Mouse (Mus musculus) testis, postnatal 10 days (tissue): ENCODE results near the gene Atox1.
"Not testable (repeated sequence)": the region's sequence is repeated elsewhere in the genome, so short reads cannot be mapped to it uniquely, and the experiment has no call there.

Experiments
- DNase-seq: peaks from one replicate; pipeline ENCODE4 v3.0.0; 2021; ENCODE audit warnings: low spot score

Atox1 gene

DNA sequence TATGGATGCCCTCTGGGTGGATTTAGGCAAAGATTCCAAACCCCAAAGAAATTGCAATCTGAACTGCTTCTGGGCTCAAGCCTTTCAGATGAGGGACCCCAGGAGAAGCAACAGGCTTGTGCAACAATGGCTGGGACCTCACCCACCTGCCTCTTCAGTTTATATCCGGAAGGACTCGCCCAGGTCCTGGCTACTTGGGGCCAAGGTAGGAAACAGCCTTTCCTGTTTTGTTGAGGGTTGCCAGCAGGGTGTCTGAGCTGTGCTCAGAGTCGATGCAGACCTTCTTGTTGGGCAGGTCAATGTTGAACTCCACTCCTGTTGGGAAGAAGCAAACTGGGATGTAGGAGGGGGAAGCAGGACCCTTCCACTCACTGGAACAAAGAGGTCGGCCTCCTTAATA is 10.7 kb downstream of the Atox1 start:
- no peak for DNase-seq

DNA sequence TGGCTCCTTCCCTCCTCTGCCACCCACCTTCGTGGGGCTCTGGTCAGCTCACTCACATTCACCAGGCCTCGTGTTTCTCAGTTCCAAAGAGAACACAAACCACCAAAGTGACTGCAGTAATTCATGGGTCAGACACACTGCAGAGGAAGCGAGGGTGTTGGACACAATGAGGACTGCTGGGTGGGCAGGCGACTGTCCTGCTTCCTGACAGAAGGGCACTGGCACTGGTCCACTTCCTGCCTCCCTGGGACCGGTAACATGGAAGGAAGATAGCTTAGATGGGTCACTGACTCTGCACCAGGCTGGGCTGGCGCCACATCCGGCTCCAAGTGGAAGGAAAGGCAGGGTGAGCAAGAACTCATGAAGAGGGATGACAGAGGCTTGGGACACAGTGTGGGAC is 11.5 kb downstream of the Atox1 start:
- DNase-seq = no peak

DNA sequence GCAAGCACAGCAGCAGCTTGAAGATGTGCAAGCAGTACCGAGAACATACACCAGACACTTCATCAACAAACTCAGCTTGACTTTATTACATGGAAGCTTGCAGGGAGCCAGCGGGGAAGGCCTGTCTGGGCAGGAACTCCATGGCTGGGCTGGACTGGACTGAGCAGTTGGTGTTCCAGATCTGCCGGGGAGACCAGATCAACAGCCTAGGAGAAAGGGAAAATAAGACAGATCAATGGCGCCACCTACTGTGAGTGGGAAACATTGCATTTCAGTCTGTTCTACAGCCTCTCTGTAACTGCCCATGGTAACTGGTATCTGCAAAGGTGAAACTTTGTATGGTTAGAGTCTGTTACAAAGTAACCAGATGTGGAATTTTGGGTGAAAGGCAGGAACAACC is 14.5 kb downstream of the Atox1 start:
- DNase-seq = peak; percentile 89

DNA sequence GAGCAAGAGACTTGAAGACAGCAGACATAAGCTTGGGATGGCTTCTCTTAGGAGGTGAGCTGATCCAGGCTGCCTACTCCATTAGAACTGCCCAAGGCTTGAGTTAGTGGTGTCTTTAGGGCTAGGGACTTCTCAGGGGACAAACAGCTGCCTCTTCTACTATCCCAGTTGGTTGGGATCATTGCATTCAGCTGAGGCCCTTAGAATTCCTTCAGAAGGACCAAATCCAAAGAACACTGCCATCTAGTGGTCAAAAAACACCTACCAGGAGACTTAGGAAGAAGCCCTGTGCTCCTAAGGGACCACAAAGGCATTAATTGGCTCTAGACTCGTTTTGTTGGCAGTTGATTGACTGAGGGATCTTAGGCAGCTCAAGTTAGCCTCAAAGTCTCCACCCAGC is 16.3 kb downstream of the Atox1 start:
- no peak for DNase-seq

DNA sequence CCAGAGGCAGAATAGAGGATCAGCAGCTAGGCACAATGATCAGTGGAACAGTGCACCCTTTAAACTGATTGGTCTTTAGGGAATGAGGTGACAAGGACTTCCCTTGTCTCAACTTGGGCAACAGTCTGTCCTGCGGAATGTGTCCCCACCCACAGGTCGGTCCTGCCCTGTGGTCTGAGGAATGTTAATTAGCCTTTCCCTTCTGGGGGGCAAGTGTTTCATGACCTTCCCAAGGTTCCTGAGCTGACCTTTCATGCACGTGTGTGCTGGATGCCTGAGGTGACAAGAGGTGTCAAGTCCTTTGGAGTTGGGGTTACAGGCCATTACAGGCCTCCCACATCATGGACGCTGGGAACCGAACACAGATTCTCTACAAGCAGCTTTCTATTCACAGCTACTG is 21.3 kb downstream of the Atox1 start:
- DNase-seq = no peak

DNA sequence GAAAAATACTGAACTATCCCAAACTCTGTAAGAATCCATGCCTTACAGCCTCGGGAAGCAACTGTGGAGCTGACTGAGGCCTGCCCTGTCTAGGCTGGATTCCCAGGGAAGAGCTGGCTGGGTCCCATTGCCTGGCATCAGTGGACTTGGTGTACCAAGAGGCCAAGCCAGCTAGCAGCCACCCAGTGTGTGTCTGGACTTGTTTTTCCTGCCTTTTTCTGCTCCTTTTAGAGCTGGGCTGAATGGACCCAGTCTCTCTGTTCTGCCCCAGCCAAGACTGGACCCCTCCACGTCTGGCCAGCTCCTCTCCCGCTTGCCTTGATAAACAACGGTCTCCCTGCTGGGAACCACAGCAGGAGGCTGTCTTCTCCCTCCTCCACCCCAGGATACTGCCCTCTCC is 23.0 kb downstream of the Atox1 start:
- no peak for DNase-seq

DNA sequence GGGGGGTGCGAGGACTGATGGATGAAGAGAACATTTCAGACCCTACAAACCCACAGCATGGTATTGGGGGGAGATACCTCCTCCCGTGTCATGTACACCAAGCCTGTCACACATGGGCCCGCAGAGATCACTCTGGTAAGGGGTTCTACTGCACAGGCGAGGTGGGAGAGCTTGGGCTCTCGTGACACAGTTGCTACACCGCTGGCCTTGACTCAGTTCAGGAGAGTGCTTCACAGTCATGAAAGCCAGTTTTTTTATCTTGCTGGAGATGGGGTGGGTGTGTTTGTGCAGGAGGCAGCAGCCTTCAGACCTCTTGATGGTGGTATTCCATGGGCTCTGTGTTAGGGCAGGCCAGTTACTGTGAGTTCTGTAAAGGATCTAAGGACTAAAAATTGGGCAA is 24.9 kb downstream of the Atox1 start:
- no peak for DNase-seq

DNA sequence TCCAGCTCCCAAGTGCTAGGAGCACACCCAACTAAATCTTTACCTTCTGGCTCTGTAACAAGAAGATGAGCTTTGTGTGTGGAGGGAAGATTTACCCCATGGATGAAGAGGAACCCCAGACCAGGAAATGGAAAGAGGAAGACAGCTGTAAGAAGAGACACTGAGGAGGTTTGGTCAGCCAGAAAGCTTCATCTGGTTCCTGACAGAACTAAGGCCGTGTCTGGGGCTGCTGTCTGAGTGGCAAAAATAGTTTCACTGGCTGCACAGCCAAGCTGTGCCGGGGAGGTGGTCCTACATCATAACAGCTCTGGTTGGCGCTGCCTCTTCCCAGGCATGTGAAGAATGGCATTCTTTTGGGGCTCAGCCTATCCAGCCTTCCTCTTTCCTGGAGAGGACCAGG is 28.1 kb downstream of the Atox1 start:
- no peak for DNase-seq

DNA sequence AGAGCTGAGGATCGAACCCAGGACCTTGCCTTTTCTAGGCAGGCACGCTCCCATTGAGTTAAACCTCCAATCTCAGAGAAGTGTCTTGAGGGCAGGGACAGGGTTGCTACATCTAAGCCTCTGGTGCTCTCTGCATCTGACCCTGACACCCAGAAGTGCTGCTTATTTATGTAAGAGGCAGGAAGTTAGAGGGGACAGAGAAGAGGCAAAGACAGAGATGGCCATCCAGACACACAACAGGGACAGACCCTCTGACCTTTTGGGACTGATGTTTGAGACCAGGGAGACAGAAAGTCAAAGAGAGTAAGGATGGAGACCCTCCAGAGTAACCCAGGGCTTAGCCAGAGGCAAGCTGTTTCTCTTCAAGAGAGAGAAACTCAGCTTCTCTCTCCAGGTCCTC is 31.1 kb downstream of the Atox1 start:
- DNase-seq = no peak

DNA sequence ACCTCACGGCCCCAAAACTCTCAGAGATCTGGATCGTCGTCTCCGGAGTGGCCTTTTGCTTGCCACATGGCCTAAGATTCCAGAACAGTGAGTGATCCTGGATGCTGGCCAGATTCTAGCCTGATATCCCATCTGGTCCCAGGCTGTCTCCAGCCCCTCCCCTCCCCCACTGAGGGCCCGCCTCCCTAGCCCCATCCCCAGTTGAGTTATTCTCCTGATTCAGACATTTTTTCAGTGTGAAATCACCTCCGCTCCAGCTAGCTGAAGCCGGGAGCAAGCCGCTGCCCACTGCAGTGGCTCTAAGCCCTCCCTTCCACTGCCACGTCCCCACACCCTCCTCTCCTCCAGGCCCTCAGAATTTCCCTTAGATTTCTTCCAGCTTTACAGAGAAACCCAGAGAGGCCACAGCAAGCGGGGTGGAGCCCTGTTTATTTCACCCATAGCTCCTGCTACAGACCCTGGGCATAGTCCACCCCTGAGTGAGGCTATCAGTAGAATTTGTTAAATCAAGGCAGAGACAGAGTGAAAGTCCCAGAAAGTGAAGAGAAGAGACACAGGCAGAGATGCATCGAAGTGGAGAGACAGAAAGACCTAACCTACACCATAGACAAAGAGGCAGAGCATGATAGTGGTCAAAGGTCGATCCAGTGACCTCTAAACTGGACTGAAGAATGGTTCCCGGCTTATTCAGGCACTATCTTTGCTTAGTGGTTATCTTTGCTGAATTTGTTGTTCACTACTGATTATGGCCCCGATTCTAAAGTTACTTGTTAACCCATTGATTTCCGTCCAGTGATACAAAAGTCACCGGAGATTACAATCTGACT is 32.6 kb downstream of the Atox1 start:
- peak; percentile 94 for DNase-seq

DNA sequence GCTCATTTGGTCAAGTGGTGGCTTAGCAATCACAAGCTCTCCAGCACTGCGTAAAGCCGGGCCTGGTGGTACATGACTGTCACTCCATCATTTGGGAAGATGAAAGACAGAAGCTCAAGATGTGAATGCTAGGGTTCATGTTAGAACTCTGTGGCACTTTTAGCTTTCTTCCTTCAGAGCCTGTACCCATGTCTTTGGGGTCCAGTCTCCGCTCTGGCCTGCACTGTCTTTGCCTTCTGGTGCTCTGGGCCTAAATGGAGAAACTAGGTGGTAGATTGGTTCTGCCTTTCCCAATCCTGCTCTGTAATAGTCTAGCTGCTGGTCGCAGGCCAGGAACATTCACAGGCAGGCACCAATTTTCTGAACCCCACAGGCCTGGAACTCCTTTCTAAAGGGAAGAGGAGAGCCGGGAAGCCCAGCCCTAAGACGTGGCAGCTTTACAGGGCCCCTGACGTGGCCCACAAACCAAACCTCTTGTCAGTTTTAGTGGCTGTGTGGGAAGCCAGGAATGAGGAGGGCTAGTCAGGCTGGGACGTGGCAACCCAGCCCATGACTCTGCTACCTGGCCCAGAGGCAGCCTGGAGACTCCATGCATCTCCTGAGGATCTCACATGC is 36.2 kb downstream of the Atox1 start:
- no peak for DNase-seq

DNA sequence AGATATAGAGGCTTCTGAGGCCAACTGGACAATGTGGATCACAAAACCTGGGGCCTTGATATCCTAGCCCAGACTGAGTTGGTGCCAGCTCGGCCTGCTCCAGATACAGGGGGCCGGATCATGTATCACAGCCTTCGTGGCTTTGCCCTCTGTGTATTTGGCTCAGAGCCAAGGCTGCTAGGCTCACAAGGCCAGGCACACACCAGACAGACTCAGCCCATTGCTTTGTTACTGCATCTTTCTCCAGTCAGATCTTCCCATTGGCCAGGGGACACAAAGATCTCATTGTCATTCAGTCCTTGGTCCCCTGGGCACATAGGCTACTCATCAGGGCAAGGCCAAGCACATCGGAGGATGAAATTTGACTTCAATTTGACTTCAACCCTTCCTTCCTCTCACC is 37.3 kb downstream of the Atox1 start:
- DNase-seq = peak; percentile 72

DNA sequence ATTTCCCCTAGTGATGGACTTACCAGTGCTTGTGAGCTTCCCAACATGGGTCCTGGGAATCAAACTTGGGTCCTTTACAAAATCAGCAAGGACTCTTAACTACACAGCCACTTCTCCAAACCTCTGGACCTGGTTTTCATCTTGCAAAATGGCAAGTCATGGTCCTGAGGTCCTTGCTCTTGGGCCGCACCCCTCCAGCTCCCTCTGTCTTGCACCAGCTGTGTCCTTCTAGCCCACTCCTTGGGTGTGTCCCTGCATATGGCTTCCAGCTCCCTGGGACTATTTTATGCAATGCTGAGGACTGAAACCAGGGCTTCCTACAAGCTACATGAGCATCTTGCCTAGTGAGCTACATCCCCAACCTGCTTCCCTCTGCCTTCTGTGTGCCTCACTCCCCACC is 38.1 kb downstream of the Atox1 start, which contains the start of gene Sparc:
Gene Sparc (minus strand): TSS at position 206 of the 400 bp plus-strand sequence.
- DNase-seq = no peak

DNA sequence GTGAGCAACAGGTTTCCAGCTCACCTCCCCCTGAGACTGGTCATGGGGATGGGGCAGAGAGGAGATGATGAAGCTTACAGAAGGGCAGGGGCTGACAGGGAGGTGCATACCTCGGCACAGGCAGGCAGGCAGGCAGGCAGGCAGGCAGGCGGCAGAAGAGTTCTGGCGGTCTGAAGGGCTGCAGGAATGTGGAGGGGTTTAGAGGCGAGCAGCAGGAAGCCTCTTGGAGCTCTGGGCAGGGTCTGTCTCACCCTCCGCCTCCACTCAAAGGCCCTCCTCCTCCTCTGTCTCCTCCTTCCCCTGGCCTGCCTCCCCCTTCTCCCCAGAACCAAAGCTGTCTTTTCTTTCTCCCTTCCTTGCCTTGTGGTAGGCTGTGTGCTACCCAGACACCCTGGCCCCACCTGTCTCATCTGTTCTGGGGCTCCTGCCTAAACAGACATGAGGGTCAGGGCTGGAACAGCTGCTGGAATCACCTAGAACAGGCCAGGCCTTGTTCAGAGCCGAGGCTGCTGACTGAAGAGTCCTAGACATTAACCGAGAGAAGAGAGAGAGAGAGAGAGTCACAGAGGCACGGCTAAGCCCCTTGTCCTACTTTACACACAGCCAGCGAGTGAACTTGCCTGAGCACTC is 41.2 kb downstream of the Atox1 start:
- DNase-seq = peak; percentile 79

DNA sequence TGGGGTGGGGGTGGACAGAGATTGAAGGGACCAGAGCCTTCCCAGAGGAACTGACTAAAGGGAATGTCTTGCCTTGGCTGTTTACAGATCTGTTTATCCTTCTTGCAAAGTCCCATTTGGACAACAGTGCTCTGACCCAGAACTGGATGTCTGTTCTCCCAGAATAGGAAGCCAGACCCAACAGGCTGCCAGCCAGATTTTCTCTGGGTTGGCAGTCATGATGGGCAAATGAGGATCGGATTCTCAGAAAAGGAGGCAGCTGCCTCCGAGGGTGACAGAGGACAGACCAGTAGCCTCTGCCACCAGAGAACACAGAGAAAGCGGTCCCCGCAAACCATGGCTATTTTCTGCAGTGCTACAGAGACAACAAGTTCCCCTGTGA is 41.8 kb downstream of the Atox1 start:
- DNase-seq = no peak

DNA sequence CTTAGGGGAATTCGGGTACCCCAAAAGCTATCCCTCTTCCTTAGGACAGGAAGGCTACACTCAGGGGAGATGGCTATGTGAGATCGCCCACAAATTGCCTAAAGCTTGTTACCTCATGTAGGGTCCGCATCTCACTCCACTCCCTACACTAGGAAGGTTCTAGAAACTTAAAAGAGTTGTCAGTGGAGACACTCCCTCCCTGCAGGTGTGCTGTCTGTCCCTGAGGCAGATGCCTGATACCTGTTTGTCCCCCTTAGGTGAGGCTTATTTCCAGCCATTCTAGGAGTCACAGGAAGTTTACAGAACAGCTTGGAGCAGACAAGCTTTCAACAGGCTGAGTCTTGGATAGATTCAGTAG is 42.4 kb downstream of the Atox1 start:
- DNase-seq = no peak

DNA sequence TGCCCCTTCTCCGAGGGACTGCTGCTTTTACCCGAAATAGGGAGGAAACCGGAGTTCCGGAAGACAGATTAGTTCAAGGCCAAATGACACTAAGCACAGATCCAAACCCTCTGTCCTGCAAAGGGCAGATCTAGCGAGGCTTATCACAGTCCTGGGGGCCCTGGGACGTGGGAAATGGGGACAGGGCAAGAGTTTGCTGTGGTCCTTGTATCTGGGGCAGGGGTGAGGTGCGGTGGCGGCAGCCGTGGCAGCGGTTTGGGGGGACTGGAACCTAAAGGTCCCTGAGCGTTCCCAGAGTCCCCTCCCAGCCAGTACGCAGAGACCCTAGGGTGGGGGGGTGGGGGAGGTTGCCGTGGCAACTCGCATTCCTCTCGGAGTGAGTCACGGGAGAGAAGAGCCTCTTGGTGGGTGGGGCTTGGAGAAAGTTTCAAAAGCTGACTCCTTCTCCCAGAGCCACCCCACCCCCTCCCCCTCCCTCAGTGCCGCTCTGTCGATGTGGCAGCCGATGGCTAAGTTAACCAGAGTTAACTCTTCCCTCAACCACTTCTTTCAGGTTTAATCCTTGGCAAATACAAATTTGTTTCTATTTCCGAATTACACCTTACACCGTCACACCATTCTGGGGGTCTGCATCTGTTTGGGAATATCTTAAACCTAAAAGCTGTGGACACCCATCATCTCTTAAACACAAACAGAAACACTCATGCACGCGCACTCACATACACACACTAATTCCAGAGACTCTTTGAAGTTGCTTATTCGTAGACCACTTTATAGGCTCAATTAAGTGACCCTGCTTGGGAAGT is 42.9 kb downstream of the Atox1 start:
- DNase-seq = peak; percentile 69

DNA sequence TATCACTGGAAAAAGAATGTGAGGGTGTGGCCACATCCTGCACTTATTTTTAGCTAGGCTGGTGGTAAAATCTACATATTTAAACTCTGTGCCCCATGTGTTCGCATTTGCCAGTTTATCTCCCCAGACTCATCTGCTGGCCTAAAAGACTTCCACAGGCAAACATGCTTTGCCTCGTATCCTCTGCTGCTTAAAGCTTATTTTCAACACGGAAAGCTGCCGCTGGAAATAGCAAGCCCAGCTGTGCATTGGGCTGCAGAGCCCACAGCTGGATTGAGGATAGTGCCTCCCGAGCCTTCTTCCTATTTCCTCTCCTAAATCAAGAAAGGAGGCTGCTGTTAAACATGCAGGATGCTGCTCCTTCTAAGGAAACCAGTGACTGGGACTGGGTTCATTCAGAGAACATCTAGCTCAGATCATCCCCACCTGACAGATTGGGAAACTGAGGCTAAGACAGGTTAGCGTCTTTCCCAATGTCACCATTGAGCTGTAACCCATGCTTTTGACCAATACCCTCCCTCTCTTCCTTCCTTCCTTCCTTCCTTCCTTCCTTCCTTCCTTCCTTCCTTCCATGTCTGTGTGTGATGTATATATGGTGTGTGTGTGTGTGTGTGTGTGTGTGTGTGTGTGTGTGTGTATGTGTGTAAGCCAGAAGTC is 44.3 kb downstream of the Atox1 start:
- DNase-seq = no peak

DNA sequence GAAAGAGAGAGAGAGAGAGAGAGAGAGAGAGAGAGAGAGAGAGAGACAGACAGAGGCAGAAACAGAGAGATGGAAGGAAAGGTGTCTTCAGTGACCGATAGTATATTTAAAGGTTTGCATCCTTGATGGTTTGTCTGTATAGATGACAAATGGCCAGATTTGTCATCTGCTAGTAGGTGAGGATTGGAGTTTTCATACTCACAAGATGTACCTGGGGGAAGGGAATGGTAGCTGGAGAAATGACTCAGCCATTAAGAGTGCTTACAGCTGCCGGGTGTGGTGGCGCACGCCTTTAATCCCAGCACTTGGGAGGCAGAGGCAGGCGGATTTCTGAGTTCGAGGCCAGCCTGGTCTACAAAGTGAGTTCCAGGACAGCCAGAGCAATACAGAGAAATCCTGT is 45.3 kb downstream of the Atox1 start:
- not testable (repeated sequence) for DNase-seq

DNA sequence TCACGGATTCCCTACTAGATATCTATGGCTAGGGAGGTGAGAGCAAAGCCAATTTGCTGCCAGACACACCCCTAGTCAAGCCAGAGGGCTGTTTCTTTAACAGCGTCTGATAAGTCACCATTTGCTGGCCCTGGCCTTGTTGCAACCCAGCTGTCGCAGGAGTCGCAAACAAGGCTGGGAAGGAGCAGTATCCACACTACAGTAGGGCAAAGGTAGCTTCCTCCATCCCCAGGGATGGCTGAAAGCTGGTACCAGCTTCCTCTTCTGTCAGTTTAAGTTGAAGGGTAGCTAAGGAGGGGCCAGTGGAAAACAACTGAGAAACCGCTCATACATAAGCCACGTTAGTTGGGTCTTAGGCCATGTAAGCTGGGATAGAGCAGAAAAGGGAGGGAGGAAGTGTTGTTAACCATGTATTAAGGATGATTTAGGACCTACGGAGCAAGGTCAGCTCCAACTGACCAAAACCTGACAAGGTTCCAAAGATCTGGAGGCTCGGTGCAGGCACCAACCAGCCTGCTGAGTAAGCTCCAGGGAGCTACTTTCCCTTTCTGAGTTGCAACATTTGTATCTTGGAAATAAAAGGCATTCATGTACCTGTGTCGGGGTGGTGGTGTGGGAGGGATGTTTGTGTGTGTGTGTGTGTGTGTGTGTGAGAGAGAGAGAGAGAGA is 45.9 kb downstream of the Atox1 start:
- no peak for DNase-seq

DNA sequence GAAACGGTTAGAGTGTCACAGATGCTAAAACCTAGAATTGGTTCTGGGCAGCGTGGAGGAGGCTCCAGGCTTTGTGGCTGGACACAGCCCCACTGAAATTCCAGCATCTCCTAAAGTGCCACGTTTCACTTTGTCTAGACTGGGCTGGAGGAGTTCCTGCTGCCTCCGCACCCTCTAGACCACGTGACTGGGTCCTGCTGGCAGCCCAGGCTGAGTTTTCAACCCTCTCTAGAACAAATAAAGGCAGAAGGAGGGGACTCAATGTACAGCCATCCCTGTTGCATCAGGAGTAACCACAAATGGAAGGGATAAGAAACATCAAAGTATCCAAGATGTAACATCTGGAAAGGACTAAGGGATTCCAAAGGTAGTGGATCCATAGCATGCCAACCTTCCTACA is 46.7 kb downstream of the Atox1 start:
- no peak for DNase-seq

DNA sequence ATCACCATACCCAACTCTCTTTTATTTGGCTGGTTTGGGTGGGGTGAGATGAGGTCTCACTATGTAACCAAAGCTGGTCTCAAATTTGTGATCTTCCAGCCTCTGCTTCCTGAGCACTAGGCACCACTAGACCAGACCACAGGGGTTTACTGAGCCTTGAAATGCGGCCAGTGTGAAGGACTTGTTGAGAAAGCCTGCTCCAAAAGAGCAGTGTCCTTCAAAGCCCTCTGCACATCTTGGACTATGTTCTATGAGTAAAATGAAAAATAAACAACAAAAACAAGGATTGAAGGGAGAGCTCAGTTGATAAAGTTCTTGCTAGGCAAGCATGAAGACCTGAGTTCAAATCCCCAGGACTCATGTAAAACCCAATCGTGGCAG is 47.6 kb downstream of the Atox1 start:
- no peak for DNase-seq
